Mouse (Mus musculus) CH12.LX (cell line): ENCODE results near the gene Rpl35. TPM values are rescaled to one million over a fixed set of nuclear protein-coding genes. Genes with fewer than 3 reads are reported as not detected.

ENCODE experiments used
- DNase-seq: peaks from one replicate; pipeline ENCODE4 v3.0.0-alpha.2; 2013; ENCODE audit errors: extremely low read depth
- H3K27ac ChIP-seq: 2 replicates; pipeline ENCODE4 v1.5.1; 2012; ENCODE audit warnings: low read depth, mild to moderate bottlenecking, control low read depth, moderate library complexity; ENCODE audit not compliant: insufficient read depth
- H3K27me3 ChIP-seq: replicated peaks from 2 replicates; pipeline ENCODE3; 2012; ENCODE audit warnings: inconsistent platforms
- H3K36me3 ChIP-seq, 2 experiments: replicated peaks in 1 of 2; 2 replicates each; pipeline versions ENCODE3 to v1.6.1; 2012; ENCODE audit warnings: inconsistent platforms in 1 of 2, low read length in 1 of 2, mild to moderate bottlenecking in 1 of 2, mixed read lengths in 1 of 2, moderate library complexity in 1 of 2; ENCODE audit not compliant: control insufficient read depth in 1 of 2, insufficient read depth in 1 of 2
- H3K4me1 ChIP-seq, 2 experiments: 2 replicates each; pipeline ENCODE4 v1.6.1; 2012; ENCODE audit warnings: inconsistent platforms in 1 of 2, moderate library complexity in 1 of 2; ENCODE audit not compliant: insufficient read depth in 2 of 2, control insufficient read depth in 1 of 2
- H3K4me2 ChIP-seq: 2 replicates; pipeline ENCODE4 v1.6.1; 2012; ENCODE audit warnings: low read depth, mild to moderate bottlenecking, control low read depth; ENCODE audit not compliant: poor library complexity, insufficient read depth, severe bottlenecking
- H3K4me3 ChIP-seq, 3 experiments: fragments of 150-350 bp in 1 of 3; sonication (generic) in 1 of 3; replicated peaks in 1 of 3; 2 replicates each; pipeline versions ENCODE3 to v1.5.1; 2011 to 2012; ENCODE audit warnings: low read depth in 2 of 3, low read length in 2 of 3, mild to moderate bottlenecking in 2 of 3, moderate library complexity in 2 of 3, control low read depth in 1 of 3, improper control_type of control experiment in 1 of 3, inconsistent platforms in 1 of 3, mixed read lengths in 1 of 3; ENCODE audit not compliant: poor library complexity in 1 of 3
- H3K79me2 ChIP-seq: replicated peaks from 2 replicates; pipeline ENCODE4 v1.6.1; 2012; ENCODE audit warnings: mild to moderate bottlenecking, moderate library complexity; ENCODE audit not compliant: control insufficient read depth, poor library complexity, insufficient read depth, severe bottlenecking; ENCODE audit errors: extremely low read depth
- H3K9ac ChIP-seq: 2 replicates; pipeline ENCODE4 v1.6.1; 2012; ENCODE audit warnings: low read depth, mild to moderate bottlenecking, control low read depth, moderate library complexity; ENCODE audit not compliant: insufficient read depth
- H3K9me3 ChIP-seq: replicated peaks from 2 replicates; pipeline ENCODE3; 2012; ENCODE audit warnings: low read length, inconsistent platforms, mixed read lengths
- BHLHE40 ChIP-seq: IDR thresholded peaks from 2 replicates; pipeline ENCODE4 v1.6.1; 2011; ENCODE audit warnings: mild to moderate bottlenecking, low read depth, low read length, improper control_type of control experiment
- CHD1 ChIP-seq: IDR thresholded peaks from 2 replicates; pipeline ENCODE4 v1.6.1; 2012; ENCODE audit warnings: low read depth, low read length, improper control_type of control experiment, inconsistent platforms
- ELF1 ChIP-seq: IDR thresholded peaks from 2 replicates; pipeline ENCODE4 v1.6.1; 2014; ENCODE audit warnings: low read depth, mild to moderate bottlenecking, inconsistent platforms, low read length, improper control_type of control experiment
- ETS1 ChIP-seq: conservative IDR thresholded peaks from 2 replicates; pipeline ENCODE4 v1.6.1; 2012; ENCODE audit warnings: low read depth, mild to moderate bottlenecking, inconsistent platforms, low read length, improper control_type of control experiment, moderate library complexity
- JUN ChIP-seq: IDR thresholded peaks from 2 replicates; pipeline ENCODE4 v1.6.1; 2011; ENCODE audit warnings: low read depth, mild to moderate bottlenecking, low read length, improper control_type of control experiment, moderate library complexity; ENCODE audit not compliant: insufficient read depth
- JUND ChIP-seq: conservative IDR thresholded peaks from 2 replicates; pipeline ENCODE4 v1.6.1; 2011; ENCODE audit warnings: low read depth, low read length, improper control_type of control experiment
- MAZ ChIP-seq: IDR thresholded peaks from 2 replicates; pipeline ENCODE4 v1.6.1; 2012; ENCODE audit warnings: low read depth, mild to moderate bottlenecking, inconsistent platforms, low read length, improper control_type of control experiment, moderate library complexity
- MEF2A ChIP-seq: IDR thresholded peaks from 2 replicates; pipeline ENCODE4 v1.6.1; 2014; ENCODE audit warnings: low read depth, mild to moderate bottlenecking, inconsistent platforms, low read length, improper control_type of control experiment, borderline replicate concordance
- MXI1 ChIP-seq: IDR thresholded peaks from 2 replicates; pipeline ENCODE4 v1.6.1; 2011; ENCODE audit warnings: mild to moderate bottlenecking, low read depth, low read length, improper control_type of control experiment
- MYC ChIP-seq: IDR thresholded peaks from 2 replicates; pipeline ENCODE4 v1.6.1; 2011; ENCODE audit warnings: low read depth, mild to moderate bottlenecking, improper control_type of control experiment, low read length
- NELFE ChIP-seq: IDR thresholded peaks from 2 replicates; pipeline ENCODE4 v1.6.1; 2011; ENCODE audit warnings: low read depth, low read length, improper control_type of control experiment
- NRF1 ChIP-seq: IDR thresholded peaks from 2 replicates; pipeline ENCODE4 v1.6.1; 2014; ENCODE audit warnings: low read depth, mild to moderate bottlenecking, inconsistent platforms, low read length, improper control_type of control experiment, moderate library complexity
- PAX5 ChIP-seq: IDR thresholded peaks from 2 replicates; pipeline ENCODE4 v1.6.1; 2012; ENCODE audit warnings: low read length, inconsistent platforms, mixed read lengths
- RAD21 ChIP-seq: IDR thresholded peaks from 2 replicates; pipeline ENCODE4 v1.6.1; 2011; ENCODE audit warnings: low read depth, mild to moderate bottlenecking, low read length, improper control_type of control experiment, moderate library complexity
- SIN3A ChIP-seq: IDR thresholded peaks from 2 replicates; pipeline ENCODE4 v1.6.1; 2012; ENCODE audit warnings: low read length, improper control_type of control experiment, inconsistent platforms
- USF1 ChIP-seq: IDR thresholded peaks from 2 replicates; pipeline ENCODE4 v1.6.1; 2014; ENCODE audit warnings: low read depth, mild to moderate bottlenecking, inconsistent platforms, low read length, improper control_type of control experiment
- USF2 ChIP-seq: conservative IDR thresholded peaks from 2 replicates; pipeline ENCODE4 v1.6.1; 2011; ENCODE audit warnings: low read depth, low read length, improper control_type of control experiment
- ZC3H11A ChIP-seq: IDR thresholded peaks from 2 replicates; pipeline ENCODE4 v1.6.1; 2012; ENCODE audit warnings: low read depth, mild to moderate bottlenecking, inconsistent platforms, low read length, improper control_type of control experiment
- ZKSCAN1 ChIP-seq: IDR thresholded peaks from 2 replicates; pipeline ENCODE4 v1.6.1; 2012; ENCODE audit warnings: low read depth, inconsistent platforms, low read length, improper control_type of control experiment, borderline replicate concordance
- ZNF384 ChIP-seq: IDR thresholded peaks from 2 replicates; pipeline ENCODE4 v1.6.1; 2012; ENCODE audit warnings: low read depth, low read length, improper control_type of control experiment, inconsistent platforms
- dilution Hi-C: fragments of 300-500 bp; cut with MboI; formaldehyde crosslinking; loops from 2 replicates; pipeline ENCODE4 v1.14.3; 2020; ENCODE audit warnings: low sequenced_read_pairs; ENCODE audit not compliant: extremely low pct_unique_long_range_greater_than_20kb, extremely low pct_ligation_motif_present
- in situ Hi-C: fragments of 300-500 bp; cut with MboI; formaldehyde crosslinking; loops from 3 replicates; pipeline ENCODE4 v1.14.3; 2019; ENCODE audit warnings: low sequenced_read_pairs, low pct_ligation_motif_present, low pct_unique_long_range_greater_than_20kb, mixed read lengths
- polyA plus RNA-seq: library from polyadenylated mRNA; unstranded; fragments of >175 nt; gene quantifications from 2 replicates; pipeline ENCODE4 v1.2.1, GENCODE M21; 2012; ENCODE audit warnings: low read depth; ENCODE audit not compliant: insufficient read length
- total RNA-seq, 2 experiments: library from RNA; depleted of rRNA; stranded (reverse); fragments of 300-350 nt in 1 of 2; fragments of >200 nt in 1 of 2; gene quantifications; 2 replicates each; pipeline ENCODE4 v1.2.3; 2012 to 2014

Gene Rpl35
- total and polyA plus RNA-seq, 3 experiments: 649 to 2,171 (median 976) TPM

- in situ Hi-C loops (no loop called here), dilution Hi-C loops (no loop called here)
- Histone ChIP-seq H3K9me3 (no peaks in the 10 kb centered on the region), H3K27me3 (no peaks in the 10 kb centered on the region), H3K79me2 (no peaks in the 10 kb centered on the region), H3K27ac (no peak overlapping the region), H3K4me3 (no peak overlapping the region), H3K4me1 (peaks cover 2 to 20% of the 10 kb centered on the region in 2 experiments; a peak in 3 of 4 replicates), H3K36me3 (no peaks in the 10 kb centered on the region), H3K9ac (no peak overlapping the region), H3K4me2 (no peak overlapping the region)
- TF ChIP-seq CHD1: no peak
- no peak for DNase-seq
These were observed 30.2 kb downstream of the Rpl35 start for GRCm38 (mm10) chr2:38975181-38975580.

GRCm38 (mm10) chr2:38974171-38974570 is 31.3 kb downstream of the Rpl35 start:
- no peak overlapping the region for H3K9ac ChIP-seq
- H3K9me3 ChIP-seq: no peaks in the 10 kb centered on the region
- dilution Hi-C loops (no loop called here), in situ Hi-C loops (no loop called here)
- H3K4me1 ChIP-seq: peaks cover 2 to 20% of the 10 kb centered on the region in 2 experiments; a peak in 3 of 4 replicates
- H3K36me3 ChIP-seq: no peaks in the 10 kb centered on the region
- H3K27me3 ChIP-seq: no peaks in the 10 kb centered on the region
- H3K4me2 ChIP-seq: peak overlapping the region; percentile 32
- no peaks in the 10 kb centered on the region for H3K79me2 ChIP-seq
- no peak overlapping the region for H3K27ac ChIP-seq
- TF ChIP-seq ZNF384 (peak; percentile 63), USF2 (no peak)
- peak; percentile 39 for DNase-seq
- H3K4me3 ChIP-seq: no peak overlapping the region

DNA sequence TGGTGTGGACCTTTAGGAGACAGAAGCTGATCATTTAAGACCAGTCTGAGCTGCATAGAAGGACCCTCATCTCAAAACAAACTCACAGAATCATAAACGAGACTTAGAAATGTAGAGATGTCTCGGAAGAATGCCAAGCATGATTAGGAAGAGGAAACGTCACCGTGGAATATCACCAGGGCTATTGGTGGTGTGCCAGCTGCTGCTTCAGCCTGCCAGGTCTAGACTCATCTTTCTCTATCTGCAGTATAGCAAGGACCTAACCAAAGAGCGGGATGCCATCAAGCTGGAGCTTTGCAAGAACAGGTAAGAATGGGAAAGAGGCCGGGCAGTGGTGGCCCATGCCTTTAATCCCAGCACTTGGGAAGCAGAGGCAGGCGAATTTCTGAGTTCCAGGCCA is 31.7 kb downstream of the Rpl35 start:
- H3K4me3 ChIP-seq: no peak overlapping the region
- H3K27ac ChIP-seq: no peak overlapping the region
- H3K27me3 ChIP-seq: no peaks in the 10 kb centered on the region
- dilution Hi-C loops: no loop called here
- in situ Hi-C loops: no loop called here
- H3K4me2 ChIP-seq: 0 out of 2 replicates have a peak overlapping the region, but pooled peaks have one; percentile 32
- TF ChIP-seq PAX5 (no peak), ZKSCAN1 (no peak), JUND (no peak), MYC (no peak), NRF1 (no peak), ZNF384 (no peak), NELFE (no peak), CHD1 (no peak), MXI1 (no peak), JUN (no peak), ETS1 (no peak), USF1 (no peak), ZC3H11A (no peak), MEF2A (no peak), ELF1 (no peak), MAZ (no peak), SIN3A (no peak), BHLHE40 (no peak), RAD21 (no peak)
- H3K9ac ChIP-seq: no peak overlapping the region
- DNase-seq: no peak
- H3K9me3 ChIP-seq: no peaks in the 10 kb centered on the region
- no peaks in the 10 kb centered on the region for H3K36me3 ChIP-seq
- H3K79me2 ChIP-seq: no peaks in the 10 kb centered on the region
- peaks cover 2 to 20% of the 10 kb centered on the region in 2 experiments; a peak in 3 of 4 replicates for H3K4me1 ChIP-seq
